Mouse (Mus musculus): Measurements from ENCODE around the gene Mthfsd. TPM values are rescaled to one million over a fixed set of nuclear protein-coding genes. Genes with fewer than 3 reads are reported as not detected.

Gene Mthfsd
- polyA plus RNA-seq, 1 experiment: 51.6 TPM

- WGBS: 92% methylated on average over 6 of the region's 6 CpGs
- TF ChIP-seq CTCF (IDR thresholded peaks at IDR 0.05; ENCODE audit: insufficient read depth, low read length) (no peak), POLR2A (IDR thresholded peaks at IDR 0.05; ENCODE audit: borderline replicate concordance, extremely low read depth, low read depth, low read length) (no peak)
Measured at GRCm38 (mm10) chr8:121062521-121062920, 45.7 kb downstream of the Mthfsd start.

DNA sequence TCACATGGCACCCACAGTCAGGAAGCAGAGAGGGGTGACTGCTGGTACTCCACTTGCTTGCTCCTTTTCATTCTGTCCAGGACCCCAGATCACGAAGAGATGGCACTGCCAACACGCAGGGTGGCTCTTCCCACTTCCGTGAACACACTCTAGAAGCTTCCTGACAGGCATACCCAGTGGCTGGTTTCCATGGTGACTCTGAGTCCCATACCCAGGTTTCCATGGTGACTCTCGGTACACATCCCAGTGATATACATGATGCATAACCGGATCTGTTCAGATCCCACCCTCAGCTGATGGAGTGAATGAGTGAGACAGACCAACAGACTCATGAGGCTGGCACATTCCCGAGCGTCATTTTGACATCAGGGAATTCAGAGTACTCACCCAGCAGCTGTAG lies 49.1 kb downstream of the Mthfsd start:
- Histone ChIP-seq H3K4me3 (replicated peaks; ENCODE audit: extremely low read depth, low read depth, low read length) (no peak overlapping the region), H3K4me1 (ENCODE audit: control insufficient read depth, insufficient read depth, low read length) (no peaks in the 10 kb centered on the region)
- TF ChIP-seq POLR2A (IDR thresholded peaks at IDR 0.05; ENCODE audit: borderline replicate concordance, extremely low read depth, low read depth, low read length): no peak
- no peak for TF ChIP-seq CTCF (IDR thresholded peaks at IDR 0.05; ENCODE audit: insufficient read depth, low read length)
- no peak for DNase-seq
- WGBS: 83% methylated on average over 7 of the region's 7 CpGs

More at GRCm38 (mm10) chr8:121062521-121062920, 45.7 kb downstream of the Mthfsd start:
- no peaks in the 10 kb centered on the region for H3K4me1 ChIP-seq (ENCODE audit: control insufficient read depth, insufficient read depth, low read length)
- no peak overlapping the region for H3K4me3 ChIP-seq (replicated peaks; ENCODE audit: extremely low read depth, low read depth, low read length)
- no peak for DNase-seq

DNA sequence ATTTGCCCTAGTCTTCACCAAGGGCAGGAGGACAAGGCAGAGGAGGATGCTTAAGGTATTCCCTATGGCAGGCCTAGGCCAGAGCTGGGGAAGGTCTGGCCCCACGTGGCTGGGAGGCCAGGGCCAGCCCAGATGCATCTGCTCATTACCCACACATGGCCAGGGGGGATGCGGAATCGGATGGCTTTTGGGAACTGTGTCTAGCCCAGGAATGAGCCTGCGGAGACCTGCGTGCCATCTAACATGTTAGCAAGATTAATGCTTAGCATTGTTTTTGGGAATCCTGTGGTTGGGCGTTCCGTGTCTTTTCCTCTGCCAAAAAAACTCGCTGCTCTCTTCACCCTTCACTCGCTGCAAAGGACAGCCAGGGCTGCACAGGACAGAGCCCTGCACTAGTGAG lies 50.1 kb downstream of the Mthfsd start:
- TF ChIP-seq POLR2A (IDR thresholded peaks at IDR 0.05; ENCODE audit: borderline replicate concordance, extremely low read depth, low read depth, low read length): no peak
- no peak for TF ChIP-seq CTCF (IDR thresholded peaks at IDR 0.05; ENCODE audit: insufficient read depth, low read length)

GRCm38 (mm10) chr8:121047441-121047840 lies 60.8 kb downstream of the Mthfsd start:
- no peak for DNase-seq
- H3K4me3 ChIP-seq (replicated peaks; ENCODE audit: extremely low read depth, low read depth, low read length): no peak overlapping the region
- peaks cover 2% of the 10 kb centered on the region; the same call in 1 of the 2 replicates for H3K4me1 ChIP-seq (ENCODE audit: control insufficient read depth, insufficient read depth, low read length)
- WGBS: 65% methylated on average over 9 of the region's 9 CpGs
- TF ChIP-seq CTCF (IDR thresholded peaks at IDR 0.05; ENCODE audit: insufficient read depth, low read length): peak; percentile 51
- no peak for TF ChIP-seq POLR2A (IDR thresholded peaks at IDR 0.05; ENCODE audit: borderline replicate concordance, extremely low read depth, low read depth, low read length)

More for the DNA sequence above, 50.1 kb downstream of the Mthfsd start:
- Histone ChIP-seq H3K4me3 (replicated peaks; ENCODE audit: extremely low read depth, low read depth, low read length) (no peak overlapping the region), H3K4me1 (ENCODE audit: control insufficient read depth, insufficient read depth, low read length) (no peaks in the 10 kb centered on the region)
- 54% methylated on average over 9 of the region's 9 CpGs for WGBS
- no peak for DNase-seq

DNA sequence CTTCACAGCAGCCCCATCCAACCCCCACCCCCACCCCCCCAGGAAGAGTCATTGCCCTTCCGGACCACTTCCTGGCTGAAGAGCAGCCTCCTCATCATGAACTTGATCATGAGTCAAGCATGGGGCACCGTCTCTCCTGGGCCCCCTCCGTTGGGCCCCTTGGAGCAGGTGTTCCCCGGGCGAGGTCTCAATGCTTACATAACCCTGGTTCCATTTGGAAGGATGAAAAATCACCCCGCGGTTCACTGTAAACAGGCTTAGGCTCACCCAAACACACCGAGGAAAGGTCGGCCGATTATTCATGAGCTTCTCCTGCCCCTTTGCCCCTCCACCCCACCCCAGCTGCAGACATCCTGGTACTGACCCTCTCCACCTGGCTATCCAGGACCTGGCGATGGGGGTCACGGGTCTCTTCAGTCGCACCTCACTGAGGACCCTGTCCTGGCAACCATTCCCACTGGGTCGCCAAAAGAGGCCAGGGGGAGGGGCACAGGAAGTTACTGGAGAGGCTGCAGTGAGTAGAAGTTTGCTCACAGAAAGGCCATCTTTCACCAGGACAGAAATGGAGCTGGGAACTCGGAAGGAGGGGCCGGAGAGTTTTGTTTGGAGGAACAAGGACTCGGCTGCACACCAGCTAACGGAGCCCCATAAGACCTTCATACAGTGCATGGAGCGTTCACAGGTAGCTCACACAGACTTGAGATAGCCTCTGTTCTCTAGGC lies 64.3 kb downstream of the Mthfsd start:
- peaks cover 2% of the 10 kb centered on the region; the same call in 1 of the 2 replicates for H3K4me1 ChIP-seq (ENCODE audit: control insufficient read depth, insufficient read depth, low read length)
- H3K4me3 ChIP-seq (replicated peaks; ENCODE audit: extremely low read depth, low read depth, low read length): no peak overlapping the region
- WGBS: 16% methylated on average over 19 of the region's 19 CpGs
- DNase-seq: no peak
- TF ChIP-seq CTCF (IDR thresholded peaks at IDR 0.05; ENCODE audit: insufficient read depth, low read length) (no peak), POLR2A (IDR thresholded peaks at IDR 0.05; ENCODE audit: borderline replicate concordance, extremely low read depth, low read depth, low read length) (no peak)

Other genes with a start within 250 kb of the Mthfsd start
- 194 and 406 TPM in 2 replicates for gene Foxf1, start 24.0 kb downstream of the Mthfsd start, polyA plus RNA-seq (2012; rRNA removed)
- 1.4 and 1.6 TPM in 2 replicates for gene Foxc2, start 7.8 kb upstream of the Mthfsd start, polyA plus RNA-seq (2012; rRNA removed)
- gene Foxl1, start 19.5 kb upstream of the Mthfsd start, polyA plus RNA-seq (2012; rRNA removed): 2.5 and 3.0 TPM in 2 replicates